Mouse (Mus musculus): ENCODE data around the gene Gse1. TPM values are rescaled to one million over a fixed set of nuclear protein-coding genes. Genes with fewer than 3 reads are reported as not detected.

The Gse1 gene
- total RNA-seq, 2 experiments from 2014 or later = 28.9 to 30.8 TPM

GRCm38 (mm10) chr8:120485116-120485515, 256.9 kb downstream of the Gse1 start:
- intact Hi-C loops (cut with DNase I) = loop anchor here (5.0 kb wide), 1 partner anchor 47 kb away; no protein-coding TSS in a partner anchor
- no peak for DNase-seq

- DNase-seq = no peak
- intact Hi-C loops (cut with DNase I) = loop anchor here (5.0 kb wide), 1 partner anchor 46 kb away; no protein-coding TSS in a partner anchor
Observed at GRCm38 (mm10) chr8:120485551-120486476, 257.6 kb downstream of the Gse1 start.

- no peak for DNase-seq
- intact Hi-C loops (cut with DNase I) = loop anchor here (5.0 kb wide), 1 partner anchor 46 kb away; no protein-coding TSS in a partner anchor
Observed at GRCm38 (mm10) chr8:120486477-120487376, 258.5 kb downstream of the Gse1 start.

GRCm38 (mm10) chr8:120487377-120487728, 259.1 kb downstream of the Gse1 start:
- no peak for DNase-seq
- intact Hi-C loops (cut with DNase I) = loop anchor here (5.0 kb wide), 1 partner anchor 45 kb away; no protein-coding TSS in a partner anchor

- intact Hi-C loops (cut with DNase I) = loop anchor here (5.0 kb wide), 1 partner anchor 44 kb away; no protein-coding TSS in a partner anchor
Observed at GRCm38 (mm10) chr8:120487729-120488510, 259.7 kb downstream of the Gse1 start.

GRCm38 (mm10) chr8:120488636-120489131, 260.4 kb downstream of the Gse1 start:
- intact Hi-C loops (cut with DNase I) = loop anchor here (5.0 kb wide), 1 partner anchor 44 kb away; no protein-coding TSS in a partner anchor
- DNase-seq = no peak

More at GRCm38 (mm10) chr8:120487729-120488510, 259.7 kb downstream of the Gse1 start:
- DNase-seq = peak in 1 of 2 experiments; percentile 71

- intact Hi-C loops (cut with DNase I) = loop anchor here (5.0 kb wide), 1 partner anchor 43 kb away; no protein-coding TSS in a partner anchor
- DNase-seq = peak in 1 of 2 experiments; percentile 68
Observed at GRCm38 (mm10) chr8:120489142-120489754, 261.0 kb downstream of the Gse1 start.

- DNase-seq = no peak
- intact Hi-C loops (cut with DNase I) = loop anchor here (5.0 kb wide), 1 partner anchor 42 kb away; no protein-coding TSS in a partner anchor
Observed at GRCm38 (mm10) chr8:120489771-120490281, 261.6 kb downstream of the Gse1 start.

GRCm38 (mm10) chr8:120490354-120491141, 262.3 kb downstream of the Gse1 start:
- no peak for DNase-seq
- intact Hi-C loops (cut with DNase I) = no loop called here

- intact Hi-C loops (cut with DNase I) = no loop called here
- DNase-seq = no peak
Observed at GRCm38 (mm10) chr8:120491166-120491793, 263.0 kb downstream of the Gse1 start.

GRCm38 (mm10) chr8:120492193-120492880, 264.1 kb downstream of the Gse1 start:
- DNase-seq = no peak
- intact Hi-C loops (cut with DNase I) = no loop called here

- intact Hi-C loops (cut with DNase I) = no loop called here
- DNase-seq = no peak
Observed at GRCm38 (mm10) chr8:120492881-120493220, 264.6 kb downstream of the Gse1 start.

- intact Hi-C loops (cut with DNase I) = no loop called here
- DNase-seq = no peak
Observed at GRCm38 (mm10) chr8:120493508-120494464, 265.5 kb downstream of the Gse1 start.

GRCm38 (mm10) chr8:120494903-120495302, 266.6 kb downstream of the Gse1 start:
- peak; percentile 72 to 80 for DNase-seq
- intact Hi-C loops (cut with DNase I) = no loop called here

GRCm38 (mm10) chr8:120495461-120495860, 267.2 kb downstream of the Gse1 start:
- intact Hi-C loops (cut with DNase I) = no loop called here
- no peak for DNase-seq

- intact Hi-C loops (cut with DNase I) = no loop called here
- no peak for DNase-seq
Observed at GRCm38 (mm10) chr8:120496478-120496877, 268.2 kb downstream of the Gse1 start.

Measured in gastrocnemius, postnatal 36 days (tissue).